Mouse (Mus musculus) lung, embryonic 14.5 days (tissue): ENCODE measurements around the gene Vps11. TPM values are rescaled to one million over a fixed set of nuclear protein-coding genes. Genes with fewer than 3 reads are reported as not detected.

Experiments used
- ATAC-seq: fragments of 200-750 bp; cut with Nextera tagmentation; 2 replicates; pipeline ENCODE4 v1.8.0; 2017; ENCODE audit warnings: mild to moderate bottlenecking, moderate TSS enrichment, moderate library complexity; ENCODE audit not compliant: insufficient read depth
- DNase-seq: peaks from one replicate; pipeline ENCODE4 v3.0.0-alpha.2; 2015
- H3K27ac ChIP-seq: fragments of 300-500 bp; sonication (generic); 2 replicates; pipeline ENCODE4 v1.5.1; 2014; ENCODE audit warnings: low read depth, mild to moderate bottlenecking, moderate library complexity
- H3K27me3 ChIP-seq: fragments of 300-500 bp; sonication (generic); 2 replicates; pipeline ENCODE4 v1.6.1; 2014; ENCODE audit warnings: low read length, control low read depth; ENCODE audit not compliant: insufficient read depth
- H3K36me3 ChIP-seq: fragments of 300-500 bp; sonication (generic); 2 replicates; pipeline ENCODE4 v1.6.1; 2014; ENCODE audit warnings: control low read depth; ENCODE audit not compliant: insufficient read depth
- H3K4me1 ChIP-seq: fragments of 300-500 bp; sonication (generic); 2 replicates; pipeline ENCODE4 v1.6.1; 2014; ENCODE audit warnings: antibody characterized with exemption, control low read depth; ENCODE audit not compliant: insufficient read depth
- H3K4me2 ChIP-seq: fragments of 300-500 bp; sonication (generic); 2 replicates; pipeline ENCODE4 v1.6.1; 2014; ENCODE audit warnings: mild to moderate bottlenecking
- H3K4me3 ChIP-seq: fragments of 300-500 bp; sonication (generic); 2 replicates; pipeline ENCODE4 v1.5.1; 2014; ENCODE audit warnings: low read depth, low read length
- H3K9ac ChIP-seq: fragments of 300-500 bp; sonication (generic); 2 replicates; pipeline ENCODE4 v1.6.1; 2014
- H3K9me3 ChIP-seq: fragments of 300-500 bp; sonication (generic); 2 replicates; pipeline ENCODE4 v1.6.1; 2016; ENCODE audit warnings: low read depth, low read length, control low read depth
- CTCF ChIP-seq: IDR thresholded peaks from 2 replicates; pipeline ENCODE4 v1.5.1; 2016; ENCODE audit warnings: antibody characterized with exemption, low read depth
- WGBS: fragments of 180-500 bp; shearing (Covaris S2); extraction: QIAGEN DNeasy Blood & Tissue Kit; methylation state at CpG from one replicate; pipeline ENCODE4 v1.1.7; 2014; 5-methylcytosine and 5-hydroxymethylcytosine counted together
- polyA plus RNA-seq: library from polyadenylated mRNA; unstranded; fragments of >200 nt; fragmentation: Nextera tagmentation; extraction: Ambion mirVana; gene quantifications from 2 replicates; pipeline ENCODE4 v1.2.1, GENCODE M21; 2014

Gene Vps11
- polyA plus RNA-seq, 1 experiment from 2014 or later = 26.8 TPM

DNA sequence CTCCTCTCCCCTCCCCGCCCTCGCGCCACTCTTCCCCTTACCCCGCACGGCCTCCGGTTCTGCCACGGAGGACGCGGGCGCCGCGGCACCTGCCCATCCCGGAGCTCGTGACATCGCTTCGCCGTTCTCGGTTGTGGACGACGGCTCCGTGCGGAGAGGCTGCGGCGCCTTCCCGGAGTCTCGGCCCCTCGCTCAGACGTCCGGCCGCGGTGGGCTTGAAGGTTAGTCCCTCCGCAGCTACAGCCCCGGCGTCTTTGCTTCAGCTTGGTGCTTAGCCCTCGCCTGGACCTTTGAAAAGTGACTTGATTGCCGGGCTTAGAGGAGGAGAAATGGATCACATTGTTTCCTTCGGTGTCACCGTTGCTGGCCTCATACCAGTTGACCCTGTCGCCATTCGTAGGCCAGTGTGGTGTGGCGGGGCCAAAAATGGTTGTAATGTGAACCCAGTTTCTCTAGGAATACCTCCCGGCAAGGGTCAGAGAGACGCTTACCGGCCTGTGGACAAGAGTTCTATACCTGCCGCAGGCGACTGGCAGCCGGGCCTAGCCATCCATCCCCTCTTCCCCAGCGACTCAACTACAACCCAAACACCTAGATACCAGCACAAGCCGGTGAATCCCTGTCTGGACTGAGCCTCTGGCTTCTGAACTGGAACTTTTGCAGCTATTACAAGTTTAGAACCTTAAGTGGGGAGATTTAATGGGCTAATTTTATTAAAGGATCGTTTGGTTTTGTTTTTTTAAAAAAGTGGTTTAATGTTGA is 26.0 kb downstream of the Vps11 start:
- H3K27me3 ChIP-seq = no peaks in the 10 kb centered on the region
- H3K9me3 ChIP-seq = no peaks in the 10 kb centered on the region
- H3K4me3 ChIP-seq = peak overlapping the region; percentile 99
- peak overlapping the region; percentile 98 for H3K27ac ChIP-seq
- peak overlapping the region; percentile 99 for H3K9ac ChIP-seq
- no peaks in the 10 kb centered on the region for H3K4me1 ChIP-seq
- DNase-seq (peak; percentile 57), ATAC-seq (no peak)
- peak overlapping the region; percentile 59 for H3K4me2 ChIP-seq
- peaks cover 60% of the 10 kb centered on the region for H3K36me3 ChIP-seq
- WGBS = under 1% methylated on average over 50 of the region's 50 CpGs
- TF ChIP-seq CTCF = no peak

DNA sequence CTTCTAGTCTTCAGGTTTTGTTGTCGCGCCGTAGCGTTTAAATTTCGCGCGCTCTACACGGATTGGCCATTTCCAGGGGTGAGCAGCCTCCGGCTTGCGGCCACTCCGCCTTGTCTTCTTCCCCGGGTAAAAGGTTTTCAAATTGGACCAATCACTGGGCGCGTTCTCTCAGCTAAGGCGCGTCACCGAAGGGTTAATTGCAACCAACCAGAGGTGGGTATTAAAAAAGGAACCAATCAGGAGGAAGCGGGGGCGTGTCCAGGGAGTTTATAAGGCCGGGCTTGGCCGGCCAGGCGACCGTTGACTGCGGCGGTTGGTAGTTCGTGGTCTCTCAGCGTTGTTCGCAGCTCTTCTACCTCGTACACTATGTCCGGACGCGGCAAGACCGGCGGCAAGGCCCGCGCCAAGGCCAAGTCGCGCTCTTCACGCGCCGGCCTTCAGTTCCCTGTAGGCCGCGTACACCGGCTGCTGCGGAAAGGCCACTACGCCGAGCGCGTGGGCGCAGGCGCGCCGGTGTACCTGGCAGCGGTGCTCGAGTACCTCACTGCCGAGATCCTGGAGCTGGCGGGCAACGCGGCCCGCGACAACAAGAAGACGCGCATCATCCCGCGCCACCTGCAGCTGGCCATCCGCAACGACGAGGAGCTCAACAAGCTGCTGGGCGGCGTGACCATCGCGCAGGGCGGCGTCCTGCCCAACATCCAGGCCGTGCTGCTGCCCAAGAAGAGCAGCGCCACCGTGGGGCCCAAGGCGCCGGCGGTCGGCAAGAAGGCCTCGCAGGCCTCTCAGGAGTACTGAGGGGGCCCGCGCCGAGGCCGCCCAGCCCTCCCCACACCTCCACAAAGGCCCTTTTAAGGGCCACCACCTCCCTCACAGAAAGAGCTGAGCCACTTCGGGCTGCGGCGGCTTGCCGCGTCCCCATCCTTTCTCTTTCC is 26.8 kb downstream of the Vps11 start, which contains the start of gene H2afx:
Gene H2afx (plus strand): TSS at position 299 of the 935 bp plus-strand sequence.
- Histone ChIP-seq H3K27ac (peak within 1 kb of the TSS; percentile 98), H3K9ac (peak within 1 kb of the TSS; percentile 99), H3K4me3 (peak within 1 kb of the TSS; percentile 99), H3K27me3 (no peaks in the 10 kb centered on the region), H3K36me3 (peaks cover 62% of the 10 kb centered on the region), H3K4me2 (peak within 1 kb of the TSS; percentile 59), H3K9me3 (no peaks in the 10 kb centered on the region), H3K4me1 (no peaks in the 10 kb centered on the region)
- ATAC-seq (peak; percentile 95), DNase-seq (peak; percentile 100)
- under 1% methylated on average over 91 of the region's 91 CpGs for WGBS
- peak; percentile 47 for TF ChIP-seq CTCF

DNA sequence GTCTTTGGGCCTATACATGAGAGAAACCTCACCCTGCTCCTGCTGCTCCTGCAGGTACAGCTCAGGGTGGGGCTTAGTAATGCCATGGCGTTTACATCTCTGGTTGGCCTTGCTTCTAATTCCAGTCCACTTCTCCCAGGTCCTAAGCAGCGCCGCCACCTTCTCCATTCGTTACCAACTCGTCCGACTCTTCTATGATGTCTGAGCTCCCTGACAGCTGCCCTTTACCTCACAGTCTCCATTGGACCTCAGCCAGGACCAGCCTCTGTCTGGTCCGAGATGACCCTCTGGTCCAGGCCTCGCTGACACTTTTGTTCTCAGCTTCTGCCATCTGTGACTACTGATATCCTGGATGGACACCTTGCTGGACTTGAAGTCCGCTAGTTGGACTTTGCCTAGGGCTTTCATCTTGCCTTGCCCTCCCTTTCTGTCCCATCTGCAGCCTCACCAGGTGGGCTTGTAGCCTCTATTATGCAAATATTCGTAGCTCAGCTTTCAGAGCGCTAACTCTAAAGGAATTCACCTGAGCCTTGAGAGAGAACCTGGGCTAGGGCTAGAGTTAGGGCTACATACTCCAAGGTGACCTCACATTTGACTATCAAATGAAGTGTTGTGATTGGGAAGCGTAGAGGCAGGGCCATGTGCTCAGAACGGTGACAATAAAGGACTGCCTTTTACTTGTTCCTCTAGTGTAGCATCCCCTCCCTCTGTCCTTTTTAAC is 28.4 kb downstream of the Vps11 start:
- Histone ChIP-seq H3K27ac (no peak overlapping the region), H3K4me2 (no peak overlapping the region), H3K9ac (no peak overlapping the region), H3K27me3 (no peaks in the 10 kb centered on the region), H3K36me3 (peaks cover 63% of the 10 kb centered on the region), H3K4me1 (no peaks in the 10 kb centered on the region), H3K4me3 (no peak overlapping the region), H3K9me3 (no peaks in the 10 kb centered on the region)
- 94% methylated on average over 13 of the region's 13 CpGs for WGBS
- no peak for TF ChIP-seq CTCF
- ATAC-seq (no peak), DNase-seq (no peak)

DNA sequence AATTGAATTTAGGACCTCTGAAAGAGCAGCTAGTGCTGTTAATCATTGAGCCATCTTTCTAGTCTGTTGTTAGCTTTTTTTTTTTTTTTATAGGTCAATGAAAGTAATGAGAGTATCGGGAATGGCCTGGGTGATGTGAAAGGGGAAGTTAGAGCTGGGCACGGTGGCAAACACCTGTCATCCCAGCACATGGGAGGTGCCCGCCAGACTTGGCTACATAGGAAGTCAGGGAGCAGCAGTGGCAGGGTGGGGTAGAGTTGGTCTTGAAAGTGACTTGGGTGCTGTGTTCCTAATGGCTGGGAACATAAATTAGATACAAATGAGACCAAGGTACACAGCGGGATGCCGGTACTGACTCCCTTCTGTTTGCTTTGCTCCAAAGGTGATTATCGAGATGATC is 30.7 kb downstream of the Vps11 start:
- no peak for TF ChIP-seq CTCF
- no peak for ATAC-seq
- Histone ChIP-seq H3K4me3 (no peak overlapping the region), H3K27me3 (no peaks in the 10 kb centered on the region), H3K36me3 (peaks cover 52% of the 10 kb centered on the region), H3K27ac (no peak overlapping the region), H3K9me3 (no peaks in the 10 kb centered on the region), H3K4me1 (0 out of 2 replicates have a peak, but pooled peaks cover 3% of the 10 kb centered on the region), H3K9ac (no peak overlapping the region), H3K4me2 (no peak overlapping the region)
- 89% methylated on average over 6 of the region's 6 CpGs for WGBS
- no peak for DNase-seq

DNA sequence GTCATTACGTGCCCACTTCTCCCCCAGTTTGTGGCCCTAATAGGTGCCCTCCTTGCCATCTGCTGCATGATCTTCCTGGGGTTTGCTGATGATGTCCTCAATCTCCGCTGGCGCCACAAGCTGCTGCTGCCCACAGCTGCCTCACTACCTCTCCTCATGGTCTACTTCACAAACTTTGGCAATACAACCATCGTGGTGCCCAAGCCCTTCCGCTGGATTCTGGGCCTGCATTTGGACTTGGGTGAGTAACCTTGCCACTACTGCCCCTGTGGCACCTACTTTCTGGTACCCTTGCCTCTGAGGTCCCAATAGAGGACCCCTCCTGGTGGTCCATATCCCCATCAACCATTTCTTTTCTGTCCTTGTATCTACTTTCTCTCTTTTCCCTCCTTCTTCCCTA is 33.5 kb downstream of the Vps11 start:
- ATAC-seq (no peak), DNase-seq (no peak)
- TF ChIP-seq CTCF = no peak
- Histone ChIP-seq H3K9ac (peak overlapping the region; percentile 87), H3K36me3 (peaks cover 42% of the 10 kb centered on the region), H3K9me3 (no peaks in the 10 kb centered on the region), H3K4me1 (0 out of 2 replicates have a peak, but pooled peaks cover 3% of the 10 kb centered on the region), H3K4me3 (peak overlapping the region; percentile 80), H3K4me2 (peak overlapping the region; percentile 82), H3K27me3 (no peaks in the 10 kb centered on the region), H3K27ac (peak overlapping the region; percentile 96)
- 87% methylated on average over 5 of the region's 5 CpGs for WGBS

DNA sequence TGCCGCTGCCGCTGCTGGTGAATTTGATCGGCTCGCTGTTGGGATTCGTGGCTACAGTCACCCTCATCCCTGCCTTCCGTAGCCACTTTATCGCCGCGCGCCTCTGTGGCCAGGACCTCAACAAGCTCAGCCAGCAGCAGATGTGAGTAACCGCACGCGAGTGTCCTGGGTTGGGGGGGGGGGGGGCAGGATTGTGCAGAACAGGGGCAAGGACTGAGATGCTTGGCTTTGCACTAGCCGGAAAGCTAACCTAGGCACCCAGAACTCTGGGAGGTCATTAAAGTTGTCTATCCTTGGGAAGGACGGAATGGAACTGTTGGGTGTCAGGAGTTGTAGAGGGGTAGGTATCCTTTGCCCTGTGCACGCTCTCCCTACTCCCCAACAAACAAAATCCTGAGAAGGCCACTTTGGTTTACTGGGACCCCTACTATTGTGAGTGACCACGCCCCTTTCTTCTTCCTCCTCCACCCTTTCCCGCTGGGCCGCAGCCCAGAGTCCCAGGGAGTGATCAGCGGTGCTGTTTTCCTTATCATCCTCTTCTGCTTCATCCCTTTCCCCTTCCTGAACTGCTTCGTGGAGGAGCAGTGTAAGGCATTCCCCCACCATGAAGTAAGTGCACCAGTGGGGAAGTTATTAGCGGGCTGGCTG is 34.3 kb downstream of the Vps11 start:
- peak; percentile 51 for ATAC-seq
- H3K4me1 ChIP-seq = 0 out of 2 replicates have a peak, but pooled peaks cover 3% of the 10 kb centered on the region
- H3K36me3 ChIP-seq = peaks cover 35% of the 10 kb centered on the region
- no peaks in the 10 kb centered on the region for H3K27me3 ChIP-seq
- H3K9ac ChIP-seq = peak overlapping the region; percentile 87
- WGBS = 2% methylated on average over 22 of the region's 22 CpGs
- no peak for TF ChIP-seq CTCF
- H3K4me3 ChIP-seq = peak overlapping the region; percentile 80
- DNase-seq = peak; percentile 79
- H3K4me2 ChIP-seq = peak overlapping the region; percentile 82
- no peaks in the 10 kb centered on the region for H3K9me3 ChIP-seq
- H3K27ac ChIP-seq = peak overlapping the region; percentile 96
